Mouse (Mus musculus) olfactory bulb, adult 2 months (tissue): ENCODE measurements around the gene Map7. TPM values are rescaled to one million over a fixed set of nuclear protein-coding genes. Genes with fewer than 3 reads are reported as not detected.

ENCODE experiments used
- H3K27ac ChIP-seq: fragments of 200-500 bp; 2 replicates; pipeline ENCODE4 v1.5.1; 2012; ENCODE audit warnings: low read depth, low read length; ENCODE audit not compliant: insufficient read depth
- H3K4me1 ChIP-seq: fragments of 200-500 bp; 2 replicates; pipeline ENCODE4 v1.6.1; 2012; ENCODE audit warnings: low read length; ENCODE audit not compliant: control insufficient read depth, insufficient read depth
- H3K4me3 ChIP-seq: fragments of 200-500 bp; 2 replicates; pipeline ENCODE4 v1.5.1; 2012; ENCODE audit warnings: mild to moderate bottlenecking, low read depth, low read length, moderate library complexity; ENCODE audit not compliant: insufficient read depth
- CTCF ChIP-seq: fragments of 200-500 bp; IDR thresholded peaks from 2 replicates; pipeline ENCODE4 v1.5.1; 2012; ENCODE audit warnings: low read depth, mild to moderate bottlenecking, low read length, moderate library complexity; ENCODE audit not compliant: insufficient read depth
- POLR2A ChIP-seq: fragments of 200-500 bp; IDR thresholded peaks from 2 replicates; pipeline ENCODE4 v1.6.1; 2012; ENCODE audit warnings: mild to moderate bottlenecking, low read depth, low read length, moderate library complexity; ENCODE audit not compliant: insufficient read depth
- WGBS: fragments of 180-500 bp; shearing (Covaris S2); methylation state at CpG from one replicate; pipeline ENCODE4 v1.1.7; 2018; 5-methylcytosine and 5-hydroxymethylcytosine counted together
- polyA plus RNA-seq: library from polyadenylated mRNA; stranded (reverse); fragments of >200 nt; gene quantifications from 2 replicates; pipeline ENCODE4 v1.2.4, GENCODE M21; 2012; ENCODE audit warnings: low replicate concordance; ENCODE audit not compliant: missing spikeins, insufficient read depth, insufficient read length

Map7 gene
- polyA plus RNA-seq, 1 experiment: not detected

GRCm38 (mm10) chr10:20274022-20274421 is 125.8 kb downstream of the Map7 start:
- TF ChIP-seq POLR2A: no peak
- no peak for TF ChIP-seq CTCF
- H3K27ac ChIP-seq: no peak overlapping the region
- H3K4me3 ChIP-seq: no peak overlapping the region
- no peaks in the 10 kb centered on the region for H3K4me1 ChIP-seq
- 83% methylated on average over 9 of the region's 9 CpGs for WGBS

DNA sequence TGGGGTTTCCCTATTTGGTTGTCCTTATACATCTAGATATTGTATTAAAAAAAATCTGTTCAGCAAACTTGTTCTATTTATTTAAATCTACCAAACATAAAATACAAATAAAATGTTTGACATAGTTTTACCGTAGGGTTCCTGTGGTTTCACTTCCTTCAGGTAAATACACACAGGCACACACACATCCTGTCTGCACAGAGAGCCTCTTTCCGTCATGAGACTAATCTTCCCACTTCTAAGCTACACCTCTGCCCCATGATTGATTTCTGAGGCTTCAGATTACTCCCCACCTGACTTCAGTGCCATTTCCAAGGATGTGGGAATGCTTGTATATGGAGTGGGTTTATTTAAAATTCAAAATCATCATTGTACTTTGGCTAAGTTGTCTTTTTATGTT is 133.2 kb downstream of the Map7 start:
- WGBS: 79% methylated on average over 2 of the region's 2 CpGs

GRCm38 (mm10) chr10:20285289-20285975 is 137.2 kb downstream of the Map7 start:
- TF ChIP-seq CTCF (no peak), POLR2A (no peak)
- Histone ChIP-seq H3K27ac (no peak overlapping the region), H3K4me1 (peaks cover 19% of the 10 kb centered on the region), H3K4me3 (no peak overlapping the region)
- WGBS: 43% methylated on average over 10 of the region's 10 CpGs

More for the DNA sequence above, 133.2 kb downstream of the Map7 start:
- H3K4me3 ChIP-seq: no peak overlapping the region
- H3K4me1 ChIP-seq: peaks cover 12% of the 10 kb centered on the region
- TF ChIP-seq POLR2A: no peak
- TF ChIP-seq CTCF: no peak
- H3K27ac ChIP-seq: no peak overlapping the region

GRCm38 (mm10) chr10:20285994-20286836 is 137.9 kb downstream of the Map7 start:
- Histone ChIP-seq H3K4me3 (no peak overlapping the region), H3K4me1 (peaks cover 22% of the 10 kb centered on the region), H3K27ac (peak overlapping the region; percentile 29; the same call in 1 of the 2 replicates)
- TF ChIP-seq CTCF (no peak), POLR2A (no peak)
- 35% methylated on average over 15 of the region's 15 CpGs for WGBS

GRCm38 (mm10) chr10:20287369-20287768 is 139.1 kb downstream of the Map7 start:
- Histone ChIP-seq H3K4me3 (no peak overlapping the region), H3K27ac (no peak overlapping the region), H3K4me1 (peaks cover 22% of the 10 kb centered on the region)
- WGBS: 73% methylated on average over 6 of the region's 6 CpGs
- TF ChIP-seq CTCF (no peak), POLR2A (no peak)

DNA sequence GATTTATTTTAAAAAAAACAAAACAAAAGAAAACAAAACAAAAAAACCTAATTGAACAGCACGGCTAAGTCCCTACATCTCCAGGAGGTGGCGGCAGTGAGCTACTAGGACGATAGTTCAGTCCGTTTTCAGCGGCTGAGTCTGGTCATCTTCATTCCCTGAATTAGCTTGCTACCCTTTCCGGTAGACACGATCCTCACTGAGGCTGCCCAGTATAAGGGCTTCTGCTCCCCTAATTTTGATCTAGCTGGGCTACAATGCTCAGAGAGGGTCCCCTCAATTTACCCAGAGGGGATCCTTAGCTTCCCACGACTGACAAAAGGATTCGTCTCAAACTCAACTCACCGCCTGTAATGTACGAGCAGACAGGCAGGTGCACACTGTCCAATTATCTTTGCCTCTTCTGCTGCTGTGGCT is 142.2 kb downstream of the Map7 start:
- no peak overlapping the region for H3K27ac ChIP-seq
- WGBS: 5% methylated on average over 11 of the region's 11 CpGs
- TF ChIP-seq CTCF (no peak), POLR2A (no peak)

DNA sequence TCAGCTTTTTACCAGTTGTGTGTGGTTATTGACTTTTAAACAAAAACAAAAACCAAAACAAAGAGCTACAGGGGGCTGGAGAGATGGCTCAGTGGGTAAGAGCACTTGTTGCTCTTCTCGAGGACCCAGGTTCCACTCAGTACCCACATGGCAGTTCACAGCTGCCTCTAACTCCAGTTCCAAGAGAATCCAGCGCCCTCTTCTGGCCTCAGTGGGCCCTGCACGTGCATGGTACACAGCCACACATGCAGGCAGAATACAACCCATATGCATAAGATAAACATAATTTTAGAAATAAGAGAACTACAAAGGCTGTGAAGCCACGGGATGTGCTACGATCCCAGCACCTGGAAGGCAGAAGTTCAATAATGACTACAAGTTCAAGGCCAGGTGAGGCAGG is 147.7 kb downstream of the Map7 start:
- Histone ChIP-seq H3K4me1 (no peaks in the 10 kb centered on the region), H3K27ac (no peak overlapping the region), H3K4me3 (no peak overlapping the region)
- TF ChIP-seq POLR2A: no peak
- no peak for TF ChIP-seq CTCF
- WGBS: 68% methylated on average over 5 of the region's 5 CpGs

More for the DNA sequence above, 142.2 kb downstream of the Map7 start:
- peak overlapping the region; percentile 17 for H3K4me3 ChIP-seq
- H3K4me1 ChIP-seq: peaks cover 18% of the 10 kb centered on the region

DNA sequence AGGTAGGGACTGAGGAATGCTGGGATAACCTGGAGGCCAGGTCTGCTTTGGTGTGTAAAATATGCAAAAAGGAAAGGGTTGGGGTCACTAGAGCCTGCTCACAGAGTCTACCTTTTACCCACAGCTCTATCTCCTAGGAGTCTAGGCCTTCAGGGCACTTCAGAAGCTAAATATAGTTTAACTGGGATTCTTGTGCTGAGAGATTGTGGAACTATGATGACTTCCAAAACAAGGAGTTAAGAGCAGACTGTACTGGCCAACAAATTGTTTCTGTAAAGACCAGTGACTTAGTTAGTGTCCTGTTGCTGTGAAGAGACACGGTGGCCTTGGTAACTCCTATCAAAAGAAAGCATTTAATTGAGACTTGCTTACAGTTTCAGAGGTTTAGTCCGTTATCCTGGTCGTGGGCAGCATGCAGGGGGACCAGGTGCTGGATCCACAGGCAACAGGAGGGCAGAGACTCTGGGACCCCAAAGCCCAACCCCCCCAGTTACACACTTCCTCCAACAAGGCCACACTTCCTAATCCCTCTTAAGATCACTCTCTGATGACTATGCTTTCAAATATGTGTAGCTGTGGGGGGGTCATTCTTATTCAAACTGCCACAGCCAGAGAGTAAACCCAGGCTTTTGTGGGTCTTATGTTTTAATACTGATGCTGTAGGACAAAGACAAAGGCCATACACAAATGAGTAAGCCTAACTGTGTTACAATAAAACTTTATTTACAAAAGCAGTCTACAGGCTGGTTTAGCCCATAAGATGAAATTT is 150.1 kb downstream of the Map7 start:
- WGBS: 54% methylated on average over 3 of the region's 3 CpGs
- Histone ChIP-seq H3K4me1 (no peaks in the 10 kb centered on the region), H3K4me3 (no peak overlapping the region), H3K27ac (no peak overlapping the region)
- TF ChIP-seq POLR2A (no peak), CTCF (no peak)
